Mouse (Mus musculus) MEL (cell line): ENCODE measurements around the gene Btbd6. TPM values are rescaled to one million over a fixed set of nuclear protein-coding genes. Genes with fewer than 3 reads are reported as not detected.

ENCODE experiments used
- DNase-seq: peaks from one replicate; pipeline ENCODE4 v3.0.0; 2011; ENCODE audit warnings: low read depth, low spot score
- H3K27ac ChIP-seq: 2 replicates; pipeline ENCODE4 v1.5.1; 2012; ENCODE audit warnings: low read depth, mild to moderate bottlenecking, control low read depth, low read length, moderate library complexity; ENCODE audit not compliant: control insufficient read depth
- H3K27me3 ChIP-seq, 2 experiments: fragments of 150-350 bp in 1 of 2; sonication (generic) in 1 of 2; 2 replicates each; pipeline ENCODE4 v1.6.1; 2012; ENCODE audit warnings: low read length in 2 of 2, mild to moderate bottlenecking in 2 of 2, improper control_type of control experiment in 1 of 2, moderate library complexity in 1 of 2; ENCODE audit not compliant: insufficient read depth in 2 of 2, control insufficient read depth in 1 of 2
- H3K36me3 ChIP-seq, 2 experiments: 2 replicates each; pipeline ENCODE4 v1.6.1; 2012 to 2014; ENCODE audit warnings: low read length in 2 of 2, improper control_type of control experiment in 1 of 2, inconsistent platforms in 1 of 2, mild to moderate bottlenecking in 1 of 2; ENCODE audit not compliant: insufficient read depth in 2 of 2, control insufficient read depth in 1 of 2
- H3K4me1 ChIP-seq, 2 experiments: fragments of 150-350 bp in 1 of 2; sonication (generic) in 1 of 2; 2 replicates each; pipeline ENCODE4 v1.6.1; 2012; ENCODE audit warnings: low read length in 2 of 2, improper control_type of control experiment in 1 of 2, mild to moderate bottlenecking in 1 of 2; ENCODE audit not compliant: insufficient read depth in 2 of 2, control insufficient read depth in 1 of 2
- H3K4me3 ChIP-seq, 2 experiments: fragments of 150-350 bp in 1 of 2; sonication (generic) in 1 of 2; 2 replicates each; pipeline ENCODE4 v1.5.1; 2012; ENCODE audit warnings: low read depth in 2 of 2, low read length in 2 of 2, mild to moderate bottlenecking in 2 of 2, moderate library complexity in 2 of 2, control low read depth in 1 of 2, improper control_type of control experiment in 1 of 2; ENCODE audit not compliant: control insufficient read depth in 1 of 2, insufficient read depth in 1 of 2
- H3K79me2 ChIP-seq: 2 replicates; pipeline ENCODE4 v1.6.1; 2012; ENCODE audit warnings: mild to moderate bottlenecking, low read length, moderate library complexity; ENCODE audit not compliant: control insufficient read depth, poor library complexity, insufficient read depth
- H3K9ac ChIP-seq: 2 replicates; pipeline ENCODE4 v1.6.1; 2012; ENCODE audit warnings: low read depth, mild to moderate bottlenecking, control low read depth, low read length, moderate library complexity; ENCODE audit not compliant: control insufficient read depth, poor library complexity, severe bottlenecking
- H3K9me3 ChIP-seq: fragments of 150-350 bp; sonication (generic); replicated peaks from 2 replicates; pipeline ENCODE4 v1.6.1; 2012; ENCODE audit warnings: mild to moderate bottlenecking, low read length, improper control_type of control experiment, moderate library complexity; ENCODE audit not compliant: insufficient read depth
- BHLHE40 ChIP-seq: IDR thresholded peaks from 2 replicates; pipeline ENCODE4 v1.6.1; 2012; ENCODE audit warnings: low read depth, mild to moderate bottlenecking, inconsistent platforms, low read length, improper control_type of control experiment, borderline replicate concordance
- CHD1 ChIP-seq: IDR thresholded peaks from 2 replicates; pipeline ENCODE4 v1.6.1; 2012; ENCODE audit warnings: low read depth, mild to moderate bottlenecking, inconsistent platforms, low read length, improper control_type of control experiment
- CTCF ChIP-seq, 3 experiments: IDR thresholded peaks in 2 of 3; conservative IDR thresholded peaks in 1 of 3; 2 replicates each; pipeline ENCODE4 v1.5.1; 2011 to 2012; ENCODE audit warnings: low read length in 3 of 3, low read depth in 2 of 3, mild to moderate bottlenecking in 2 of 3, improper control_type of control experiment in 1 of 3, inconsistent platforms in 1 of 3, mixed read lengths in 1 of 3, moderate library complexity in 1 of 3; ENCODE audit not compliant: control insufficient read depth in 1 of 3, insufficient read depth in 1 of 3, poor library complexity in 1 of 3, severe bottlenecking in 1 of 3
- E2F4 ChIP-seq: IDR thresholded peaks from 2 replicates; pipeline ENCODE4 v1.6.1; 2011; ENCODE audit warnings: low read depth, low read length, improper control_type of control experiment, borderline replicate concordance
- ETS1 ChIP-seq: IDR thresholded peaks from 2 replicates; pipeline ENCODE4 v1.6.1; 2012; ENCODE audit warnings: low read depth, mild to moderate bottlenecking, inconsistent platforms, low read length, improper control_type of control experiment, moderate library complexity
- GABPA ChIP-seq: IDR thresholded peaks from 2 replicates; pipeline ENCODE4 v1.6.1; 2012; ENCODE audit warnings: low read depth, mild to moderate bottlenecking, inconsistent platforms, low read length, improper control_type of control experiment, moderate library complexity
- GATA1 ChIP-seq: IDR thresholded peaks from 2 replicates; pipeline ENCODE4 v1.6.1; 2011; ENCODE audit warnings: low read depth, low read length, improper control_type of control experiment
- MAZ ChIP-seq: IDR thresholded peaks from 2 replicates; pipeline ENCODE4 v1.6.1; 2012; ENCODE audit warnings: low read depth, mild to moderate bottlenecking, inconsistent platforms, low read length, improper control_type of control experiment
- MEF2A ChIP-seq: IDR thresholded peaks from 2 replicates; pipeline ENCODE4 v1.6.1; 2014; ENCODE audit warnings: low read depth, mild to moderate bottlenecking, inconsistent platforms, low read length, improper control_type of control experiment; ENCODE audit not compliant: poor library complexity, insufficient replicate concordance, severe bottlenecking; ENCODE audit errors: extremely low read depth
- POLR2A ChIP-seq, 2 experiments: IDR thresholded peaks; 2 replicates each; pipeline ENCODE4 v1.6.1; 2011 to 2012; ENCODE audit warnings: low read length in 2 of 2, mild to moderate bottlenecking in 2 of 2, control low read depth in 1 of 2, improper control_type of control experiment in 1 of 2, low read depth in 1 of 2, moderate library complexity in 1 of 2; ENCODE audit not compliant: control insufficient read depth in 1 of 2, insufficient read depth in 1 of 2, poor library complexity in 1 of 2
- POLR2AphosphoS2 ChIP-seq: IDR thresholded peaks from 2 replicates; pipeline ENCODE4 v1.6.1; 2011; ENCODE audit warnings: low read length, improper control_type of control experiment
- RAD21 ChIP-seq: IDR thresholded peaks from 2 replicates; pipeline ENCODE4 v1.6.1; 2011; ENCODE audit warnings: mild to moderate bottlenecking, low read depth, low read length, improper control_type of control experiment
- RCOR1 ChIP-seq: IDR thresholded peaks from 2 replicates; pipeline ENCODE4 v1.6.1; 2012; ENCODE audit warnings: low read depth, mild to moderate bottlenecking, inconsistent platforms, low read length, improper control_type of control experiment
- SIN3A ChIP-seq: IDR thresholded peaks from 2 replicates; pipeline ENCODE4 v1.6.1; 2012; ENCODE audit warnings: low read length, improper control_type of control experiment, inconsistent platforms
- SMC3 ChIP-seq: IDR thresholded peaks from 2 replicates; pipeline ENCODE4 v1.6.1; 2011; ENCODE audit warnings: low read depth, low read length, improper control_type of control experiment
- TBP ChIP-seq: IDR thresholded peaks from 2 replicates; pipeline ENCODE4 v1.8.0; 2011; ENCODE audit warnings: low read depth, low read length, improper control_type of control experiment
- TCF12 ChIP-seq: IDR thresholded peaks from 2 replicates; pipeline ENCODE4 v1.6.1; 2014; ENCODE audit warnings: low read depth, mild to moderate bottlenecking, inconsistent platforms, low read length, improper control_type of control experiment, moderate library complexity
- USF1 ChIP-seq: IDR thresholded peaks from 2 replicates; pipeline ENCODE4 v1.6.1; 2014; ENCODE audit warnings: low read depth, mild to moderate bottlenecking, inconsistent platforms, low read length, improper control_type of control experiment, moderate library complexity
- ZC3H11A ChIP-seq: IDR thresholded peaks from 2 replicates; pipeline ENCODE4 v1.6.1; 2012; ENCODE audit warnings: low read depth, mild to moderate bottlenecking, inconsistent platforms, low read length, improper control_type of control experiment
- polyA plus RNA-seq, 2 experiments: library from polyadenylated mRNA; stranded (reverse) in 1 of 2; unstranded in 1 of 2; fragments of >175 nt in 1 of 2; fragments of >200 nt in 1 of 2; gene quantifications; 2 replicates each; pipeline versions ENCODE4 v1.2.1 to v1.2.4; 2012; ENCODE audit warnings: low replicate concordance in 2 of 2, low read depth in 1 of 2; ENCODE audit not compliant: insufficient read length in 2 of 2, insufficient read depth in 1 of 2, missing spikeins in 1 of 2
- total RNA-seq: library from RNA; depleted of rRNA; stranded (reverse); fragments of 300-350 nt; gene quantifications from 2 replicates; pipeline ENCODE4 v1.2.3, GENCODE M21; 2012

Btbd6 gene
- total and polyA plus RNA-seq, 3 experiments: 1.8 to 3.0 TPM; not detected in 1

DNA sequence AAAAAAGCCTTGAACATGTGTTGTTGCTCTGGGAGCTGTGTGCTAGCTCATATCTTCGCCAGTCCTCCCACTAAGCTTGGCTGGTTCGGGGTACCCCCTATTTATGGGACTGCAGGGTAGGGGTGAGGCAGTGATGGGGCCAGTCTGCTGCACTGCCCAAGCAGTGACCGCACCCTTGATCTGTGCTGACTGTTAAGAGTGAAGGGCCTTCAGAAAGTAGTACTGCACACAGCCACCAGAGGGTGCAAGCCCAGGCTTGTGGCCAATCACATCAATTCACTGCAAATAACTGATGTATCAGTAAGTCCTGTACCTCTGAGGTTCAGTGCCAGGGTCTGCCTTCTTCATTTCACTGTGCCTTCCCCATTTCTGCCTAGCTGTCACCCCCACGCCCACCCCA, 20.5 kb upstream of the Btbd6 start:
- H3K4me1 ChIP-seq: peaks cover 13 to 23% of the 10 kb centered on the region in 2 experiments
- no peak overlapping the region for H3K9ac ChIP-seq
- no peaks in the 10 kb centered on the region for H3K79me2 ChIP-seq
- H3K36me3 ChIP-seq: peaks cover 6 to 18% of the 10 kb centered on the region in 2 experiments
- peak; percentile 89 for DNase-seq
- H3K27me3 ChIP-seq: no peaks in the 10 kb centered on the region
- TF ChIP-seq SMC3 (peak; percentile 94), RAD21 (peak; percentile 58), USF1 (peak; percentile 19; the same call in 1 of the 2 replicates), ZC3H11A (peak; percentile 52), TBP (0 out of 2 replicates have a peak, but pooled peaks have one; percentile 28), RCOR1 (peak; percentile 57), E2F4 (no peak), BHLHE40 (no peak), POLR2A (IDR thresholded peaks at IDR 0.05; ENCODE audit: control insufficient read depth in 1 of 2, insufficient read depth in 1 of 2, low read depth in 1 of 2, low read length in 2 of 2, poor library complexity in 1 of 2) (0 out of 4 replicates have a peak, but pooled peaks of 1 of the 2 experiments have one; percentile 27), CTCF (IDR thresholded peaks at IDR 0.05 in 2 of 3, conservative IDR thresholded peaks at IDR 0.05 in 1 of 3; ENCODE audit: control insufficient read depth in 1 of 3, insufficient read depth in 1 of 3, low read depth in 2 of 3, low read length in 3 of 3, poor library complexity in 1 of 3, severe bottlenecking in 1 of 3) (peak in 2 of 3 experiments; percentile 96 to 100; a peak in 4 of 6 replicates)
- TF ChIP-seq, all 39 proteins: peak for 8
- H3K27ac ChIP-seq: no peak overlapping the region
- no peak overlapping the region for H3K4me3 ChIP-seq
- no peaks in the 10 kb centered on the region for H3K9me3 ChIP-seq

DNA sequence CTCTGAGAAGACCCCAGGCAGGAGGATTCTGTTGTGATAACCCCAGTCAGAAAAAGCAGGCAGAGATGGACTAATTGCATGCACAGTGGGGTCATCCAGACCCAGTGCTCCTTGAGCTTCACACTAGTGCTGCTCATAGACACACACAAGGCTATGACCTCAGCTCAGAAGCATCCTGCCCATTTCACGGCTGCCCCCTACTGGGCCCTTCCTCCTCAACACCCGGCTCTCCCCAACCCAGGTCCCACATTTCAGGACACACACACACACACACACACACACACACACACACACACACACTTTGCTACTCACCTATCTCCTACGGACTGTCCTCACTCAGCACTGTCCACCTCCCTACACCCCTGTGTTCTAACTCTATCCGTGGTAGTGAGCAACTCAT, 18.0 kb upstream of the Btbd6 start:
- Histone ChIP-seq H3K4me1 (no peaks in the 10 kb centered on the region), H3K4me3 (no peak overlapping the region), H3K27ac (no peak overlapping the region), H3K79me2 (no peaks in the 10 kb centered on the region), H3K36me3 (peaks cover 0 to 15% of the 10 kb centered on the region in 2 experiments; a peak in 2 of 4 replicates), H3K27me3 (no peaks in the 10 kb centered on the region)
- peak; percentile 43 for DNase-seq
- no peak for TF ChIP-seq CHD1
- TF ChIP-seq POLR2AphosphoS2: peak; percentile 15; the same call in 1 of the 2 replicates
- TF ChIP-seq TCF12: no peak
- no peak for TF ChIP-seq SIN3A
- TF ChIP-seq BHLHE40: no peak
- peak in 2 of 3 experiments; percentile 21 to 38; a peak in 3 of 6 replicates for TF ChIP-seq CTCF (IDR thresholded peaks at IDR 0.05 in 2 of 3, conservative IDR thresholded peaks at IDR 0.05 in 1 of 3; ENCODE audit: control insufficient read depth in 1 of 3, insufficient read depth in 1 of 3, low read depth in 2 of 3, low read length in 3 of 3, poor library complexity in 1 of 3, severe bottlenecking in 1 of 3)
- no peak for TF ChIP-seq GATA1
- no peak for TF ChIP-seq GABPA
- no peak for TF ChIP-seq MEF2A
- TF ChIP-seq MAZ: no peak
- TF ChIP-seq ETS1: no peak
- 0 out of 2 replicates have a peak, but pooled peaks have one; percentile 11 for TF ChIP-seq SMC3
- TF ChIP-seq, all 39 proteins: peak for 3
- Histone ChIP-seq H3K9me3 (no peaks in the 10 kb centered on the region), H3K9ac (no peak overlapping the region)
